Mouse (Mus musculus) lung, postnatal 4 days (tissue): ENCODE results near the gene H2-Q4.

Source experiments
- DNase-seq, 2 experiments: peaks; one replicate each; pipeline ENCODE4 v3.0.0; 2021

The H2-Q4 gene

GRCm38 (mm10) chr17:35421331-35421730, 41.9 kb downstream of the H2-Q4 start:
- peak in 1 of 2 experiments; percentile 17 for DNase-seq

GRCm38 (mm10) chr17:35422360-35422759, 42.9 kb downstream of the H2-Q4 start:
- peak in 1 of 2 experiments; percentile 12 for DNase-seq

- DNase-seq, result peak in 1 of 2 experiments; percentile 7
These were observed 43.9 kb downstream of the H2-Q4 start for GRCm38 (mm10) chr17:35423131-35423810.

GRCm38 (mm10) chr17:35424106-35424505, 44.7 kb downstream of the H2-Q4 start:
- DNase-seq, result peak in 1 of 2 experiments; percentile 9

GRCm38 (mm10) chr17:35424624-35425416, 45.4 kb downstream of the H2-Q4 start, which contains the start of gene H2-Q6:
TSS of gene H2-Q6 (plus strand) at chr17:35424850.
- DNase-seq, result peak; percentile 72

- peak in 1 of 2 experiments; percentile 29 for DNase-seq
These were observed 46.1 kb downstream of the H2-Q4 start for GRCm38 (mm10) chr17:35425474-35425873.

- peak in 1 of 2 experiments; percentile 7 for DNase-seq
These were observed 49.5 kb downstream of the H2-Q4 start for GRCm38 (mm10) chr17:35428883-35429282.

- peak in 1 of 2 experiments; percentile 14 for DNase-seq
These were observed 51.3 kb downstream of the H2-Q4 start for GRCm38 (mm10) chr17:35430671-35431070.

- peak in 1 of 2 experiments; percentile 17 for DNase-seq
These were observed 52.8 kb downstream of the H2-Q4 start for GRCm38 (mm10) chr17:35432167-35432566.

- DNase-seq, result peak in 1 of 2 experiments; percentile 20
These were observed 55.4 kb downstream of the H2-Q4 start for GRCm38 (mm10) chr17:35434836-35435235.
